Mouse (Mus musculus) left cerebral cortex, postnatal 14 days (tissue): ENCODE measurements around the gene Gm3636. TPM values are rescaled to one million over a fixed set of nuclear protein-coding genes. Genes with fewer than 3 reads are reported as not detected.
A peak's percentile ranks its signal among the peaks of the same experiment; 100 is the strongest.
"Not testable (repeated sequence)": the region's sequence is repeated elsewhere in the genome, so short reads cannot be mapped to it uniquely, and the experiment has no call there.

Source experiments
- DNase-seq, 2 experiments: peaks; one replicate each; pipeline ENCODE4 v3.0.0; 2021 to 2022; ENCODE audit warnings: low spot score in 2 of 2, mixed read lengths in 1 of 2
- intact Hi-C: fragments of 180-260 bp; cut with DNase I; formaldehyde crosslinking; loops from one replicate; pipeline ENCODE4 v1.15.1; 2025
- long read RNA-seq, 2 experiments: library from polyadenylated mRNA; stranded (forward); transcript quantifications; one replicate each; pipeline ENCODE4 v2.0.0; 2021
- total RNA-seq, 2 experiments: library from RNA; stranded (reverse); gene quantifications; 2 replicates each; pipeline ENCODE4 v1.2.3; 2021

Gm3636 gene
- total RNA-seq: 1 to 10 TPM; 2.2 to 4.7 TPM
- long read RNA-seq, experiment 1, partial matches to known transcripts: 0 of 2 reads
- long read RNA-seq, experiment 1, other reads (novel, unspliced or antisense): 2 of 2 reads
- long read RNA-seq, experiment 2, partial matches to known transcripts: 0 of 1 reads
- long read RNA-seq, experiment 2, other reads (novel, unspliced or antisense): 1 of 1 reads

DNA sequence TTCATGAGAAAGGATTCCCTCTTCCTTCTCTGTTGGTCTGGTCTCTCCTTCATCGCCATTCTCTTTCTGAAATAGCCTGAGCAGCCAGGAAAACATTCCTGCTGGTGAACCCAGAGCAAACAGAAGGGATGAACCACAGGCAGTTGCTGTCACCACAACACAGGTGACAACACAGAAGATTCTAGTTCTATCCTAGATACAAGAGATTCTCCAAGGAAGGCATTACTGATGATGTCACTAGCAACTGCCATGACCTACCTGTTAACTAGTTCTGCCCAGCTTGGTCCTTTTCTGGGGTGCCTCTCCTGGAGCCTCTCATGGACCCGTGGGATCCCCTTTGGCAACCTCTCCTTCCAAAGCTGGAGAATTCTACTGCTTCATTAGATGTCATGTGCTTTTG is at the start of gene Gm3636:
Gm3636 (minus strand) TSS at position 101 of the 400 bp plus-strand sequence.
- intact Hi-C loops, DNase-seq: not testable (repeated sequence)

DNA sequence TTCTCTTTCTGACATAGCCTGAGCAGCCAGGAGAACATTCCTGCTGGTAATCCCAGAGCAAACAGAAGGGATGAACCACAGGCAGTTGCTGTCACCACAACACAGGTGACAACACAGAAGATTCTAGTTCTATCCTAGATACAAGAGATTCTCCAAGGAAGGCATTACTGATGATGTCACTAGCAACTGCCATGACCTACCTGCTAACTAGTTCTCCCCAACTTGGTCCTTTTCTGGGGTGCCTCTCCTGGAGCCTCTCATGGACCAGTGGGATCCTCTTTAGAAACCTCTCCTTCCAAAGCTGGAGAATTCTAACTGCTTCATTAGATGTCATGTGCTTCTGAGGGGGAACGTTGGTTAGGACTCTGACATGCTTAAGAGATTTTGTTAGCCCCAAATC is 32.2 kb upstream of the Gm3636 start, which contains the start of gene Gm8362:
Gm8362 (minus strand) TSS at position 101 of the 400 bp plus-strand sequence.
- DNase-seq, intact Hi-C loops: not testable (repeated sequence)

GRCm38 (mm10) chr14:6757231-6757536 is 15.1 kb upstream of the Gm3636 start:
- peak in 1 of 2 experiments; percentile 3 for DNase-seq
- intact Hi-C loops: not testable (repeated sequence)

GRCm38 (mm10) chr14:6756384-6757230 is 14.5 kb upstream of the Gm3636 start:
- DNase-seq: peak; percentile 1 to 4
- intact Hi-C loops: not testable (repeated sequence)

GRCm38 (mm10) chr14:6720151-6720550 is 22.0 kb downstream of the Gm3636 start, which contains the start of gene Gm8050:
Gm8050 (minus strand) TSS chr14:6720251.
- DNase-seq, intact Hi-C loops: not testable (repeated sequence)

Other genes with a start within 250 kb of the Gm3636 start
- not detected for gene Gm8356, start 205.0 kb downstream of the Gm3636 start, total RNA-seq
- gene Gm3629, start 151.7 kb downstream of the Gm3636 start, total RNA-seq: under 1 TPM; 0.47 to 0.55 TPM
- not detected for gene Gm3460, start 119.9 kb downstream of the Gm3636 start, total RNA-seq
- not detected for gene Gm10251, start 58.2 kb downstream of the Gm3636 start, total RNA-seq
- not detected for gene Gm8050, start 22.1 kb downstream of the Gm3636 start, total RNA-seq
- not detected for gene Gm8362, start 32.1 kb upstream of the Gm3636 start, total RNA-seq
- gene Gm3642, start 98.0 kb upstream of the Gm3636 start, total RNA-seq: not detected
- gene Gm3667, start 147.6 kb upstream of the Gm3636 start, total RNA-seq: 1 to 10 TPM; 1.6 to 2.6 TPM
- gene Gm6356, start 231.5 kb upstream of the Gm3636 start, total RNA-seq: not detected